Mouse (Mus musculus) testis, adult 2 months (tissue): ENCODE results near the gene Fam20a. TPM values are rescaled to one million over a fixed set of nuclear protein-coding genes. Genes with fewer than 3 reads are reported as not detected.

Experiments
- H3K27ac ChIP-seq: fragments of 200-500 bp; 2 replicates; pipeline ENCODE4 v1.5.1; 2012; ENCODE audit warnings: low read depth, low read length; ENCODE audit not compliant: control insufficient read depth, insufficient read depth
- H3K27me3 ChIP-seq: fragments of 200-500 bp; 2 replicates; pipeline ENCODE4 v1.6.1; 2012; ENCODE audit warnings: mild to moderate bottlenecking, low read length, moderate library complexity; ENCODE audit not compliant: control insufficient read depth, insufficient read depth
- H3K36me3 ChIP-seq: fragments of 200-500 bp; 2 replicates; pipeline ENCODE4 v1.6.1; 2012; ENCODE audit warnings: mild to moderate bottlenecking, low read length; ENCODE audit not compliant: control insufficient read depth, insufficient read depth
- H3K4me1 ChIP-seq: fragments of 200-500 bp; 2 replicates; pipeline ENCODE4 v1.6.1; 2012; ENCODE audit warnings: low read length; ENCODE audit not compliant: control insufficient read depth, insufficient read depth
- H3K4me3 ChIP-seq: fragments of 200-500 bp; 2 replicates; pipeline ENCODE4 v1.5.1; 2012; ENCODE audit warnings: low read depth, mild to moderate bottlenecking, low read length, moderate library complexity, mixed read lengths; ENCODE audit not compliant: control insufficient read depth
- CTCF ChIP-seq: fragments of 200-500 bp; IDR thresholded peaks from 2 replicates; pipeline ENCODE4 v1.5.1; 2012; ENCODE audit warnings: low read depth, mild to moderate bottlenecking, inconsistent platforms, low read length, moderate library complexity; ENCODE audit not compliant: control insufficient read depth, insufficient read depth, insufficient replicate concordance
- POLR2A ChIP-seq: fragments of 200-500 bp; IDR thresholded peaks from 2 replicates; pipeline ENCODE4 v1.6.1; 2012; ENCODE audit warnings: low read depth, mild to moderate bottlenecking, inconsistent platforms, low read length, moderate library complexity; ENCODE audit not compliant: control insufficient read depth
- polyA plus RNA-seq: library from polyadenylated mRNA; depleted of rRNA; stranded (reverse); fragments of >200 nt; gene quantifications from 2 replicates; pipeline ENCODE4 v1.2.3, GENCODE M21; 2012; rRNA removed

The Fam20a gene
- polyA plus RNA-seq: 98.0 and 99.4 TPM in 2 replicates

DNA sequence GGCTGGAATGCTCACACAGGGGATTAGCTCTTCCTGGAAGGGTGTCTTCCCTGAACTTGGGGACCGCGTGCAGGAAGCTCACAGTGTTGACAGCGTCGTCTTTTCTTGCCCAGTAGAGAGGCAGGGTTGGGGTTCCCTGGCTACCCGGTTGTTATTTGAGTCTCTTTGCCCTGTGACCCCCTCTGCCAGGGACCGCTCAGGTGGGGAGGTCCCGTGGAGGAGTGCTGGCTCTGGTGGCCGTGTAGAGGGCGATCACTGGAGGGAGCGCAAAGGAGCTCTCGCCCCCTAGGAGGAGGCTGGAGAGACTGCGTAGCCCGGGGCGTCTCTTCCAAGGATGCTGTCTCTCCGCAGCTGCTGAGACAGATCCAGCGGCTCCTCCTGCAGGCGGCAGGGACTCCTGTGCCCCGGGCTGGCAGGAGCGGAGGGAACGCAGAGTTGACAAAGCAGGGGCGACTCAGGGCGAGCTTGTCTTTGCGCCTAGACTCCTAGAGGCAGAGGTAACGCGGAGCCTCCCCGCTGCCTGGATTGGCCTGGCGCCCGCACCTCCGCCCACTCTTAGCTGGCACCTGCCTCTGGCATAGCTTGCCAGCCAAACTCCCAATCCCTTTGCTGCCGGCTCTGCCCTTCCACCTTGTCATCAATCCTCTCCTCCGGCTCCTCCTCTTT lies at the start of gene Fam20a:
Gene Fam20a (minus strand): TSS at position 499 of the 666 bp plus-strand sequence.
- H3K4me1 ChIP-seq: no peaks in the 10 kb centered on the region; the same call in 1 of the 2 replicates
- no peaks in the 10 kb centered on the region for H3K27me3 ChIP-seq
- TF ChIP-seq POLR2A (no peak), CTCF (no peak)
- no peaks in the 10 kb centered on the region for H3K36me3 ChIP-seq
- peak within 1 kb of the TSS; percentile 44 for H3K4me3 ChIP-seq
- H3K27ac ChIP-seq: no peak within 1 kb of the TSS

DNA sequence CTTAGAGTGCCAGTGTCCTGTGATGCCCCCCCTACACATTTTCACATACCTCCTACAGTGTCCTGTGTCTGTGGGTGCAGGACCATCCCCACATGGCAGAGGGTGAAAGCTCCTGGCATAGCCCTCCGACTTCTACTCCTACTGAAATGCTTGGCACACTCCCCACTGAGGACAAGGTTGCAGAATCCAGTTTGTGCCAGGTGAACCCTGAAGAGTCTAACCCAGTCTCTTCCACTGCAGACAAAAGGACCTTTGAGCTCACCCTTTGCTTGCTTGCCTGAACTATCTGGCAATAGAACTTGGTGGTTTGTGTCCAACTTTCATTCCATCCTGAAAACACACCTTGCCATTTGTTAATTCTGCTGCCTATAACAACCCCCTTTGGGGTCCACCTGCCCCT lies 49.3 kb upstream of the Fam20a start:
- H3K27me3 ChIP-seq: no peaks in the 10 kb centered on the region
- H3K36me3 ChIP-seq: no peaks in the 10 kb centered on the region
- no peaks in the 10 kb centered on the region for H3K4me1 ChIP-seq
- TF ChIP-seq POLR2A: no peak
- no peak overlapping the region for H3K27ac ChIP-seq
- H3K4me3 ChIP-seq: no peak overlapping the region

DNA sequence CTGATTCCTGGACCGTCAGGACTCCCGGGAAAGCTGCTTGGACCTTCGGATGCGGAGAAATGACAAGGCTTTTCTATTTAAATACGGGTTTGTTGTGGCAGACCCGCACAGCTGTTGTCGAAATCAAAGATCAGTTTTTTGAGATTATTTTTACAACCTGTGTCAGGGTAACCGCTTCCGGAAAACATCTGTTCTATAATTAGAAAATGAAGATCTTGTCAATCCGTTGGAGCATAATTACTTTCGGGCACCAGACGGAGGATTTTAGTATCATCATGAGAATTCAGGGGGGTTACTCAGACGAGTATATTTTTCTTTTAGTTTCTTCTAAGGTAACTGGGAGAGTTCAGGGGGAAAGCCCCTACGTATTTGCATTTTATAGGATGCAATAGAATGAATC lies 48.1 kb upstream of the Fam20a start:
- no peak overlapping the region for H3K4me3 ChIP-seq
- H3K36me3 ChIP-seq: no peaks in the 10 kb centered on the region
- TF ChIP-seq CTCF (no peak), POLR2A (no peak)
- no peak overlapping the region for H3K27ac ChIP-seq
- H3K4me1 ChIP-seq: no peaks in the 10 kb centered on the region
- H3K27me3 ChIP-seq: no peaks in the 10 kb centered on the region

DNA sequence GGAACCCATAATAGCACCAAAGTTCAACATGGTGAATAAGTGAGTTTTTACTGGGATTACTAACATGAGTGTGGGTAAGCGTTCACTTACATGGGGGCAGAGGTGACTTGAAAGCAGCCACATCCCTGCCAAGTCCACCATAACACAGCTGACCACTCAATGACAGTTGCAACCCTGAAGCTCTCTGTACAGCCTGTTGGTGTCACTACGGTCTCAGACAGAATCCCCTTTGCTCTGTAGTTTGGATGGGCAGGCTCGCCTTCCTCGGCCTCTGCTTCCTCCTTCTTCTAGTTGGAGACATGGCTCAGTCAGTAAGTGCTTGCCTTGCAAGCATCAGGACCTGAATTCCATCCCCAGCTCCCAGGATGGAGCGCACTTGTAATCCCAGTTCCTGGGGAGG lies 47.0 kb upstream of the Fam20a start:
- Histone ChIP-seq H3K27me3 (no peaks in the 10 kb centered on the region), H3K4me3 (no peak overlapping the region), H3K36me3 (no peaks in the 10 kb centered on the region), H3K27ac (no peak overlapping the region), H3K4me1 (no peaks in the 10 kb centered on the region)
- TF ChIP-seq CTCF (no peak), POLR2A (no peak)

DNA sequence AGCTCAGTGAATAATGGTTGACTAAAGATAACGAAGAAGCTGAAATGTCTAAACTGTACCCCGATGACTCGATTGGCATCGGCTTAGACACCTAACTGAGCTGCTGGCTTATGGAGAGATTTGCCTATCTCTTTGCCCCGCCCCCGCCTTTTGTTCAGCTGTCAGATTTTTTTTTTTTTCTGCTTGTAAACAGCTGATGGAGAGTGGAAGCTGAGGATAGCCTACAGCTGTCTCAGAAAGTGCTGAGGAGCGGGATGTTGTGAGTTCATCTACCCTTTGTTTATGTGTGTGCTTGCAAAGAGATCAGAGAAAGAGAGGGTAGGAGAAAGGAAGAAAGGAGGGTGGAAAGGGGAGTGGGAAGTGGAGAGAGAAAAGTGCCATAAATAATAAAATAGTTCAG lies 38.0 kb upstream of the Fam20a start:
- Histone ChIP-seq H3K4me1 (no peaks in the 10 kb centered on the region), H3K36me3 (no peaks in the 10 kb centered on the region), H3K27me3 (no peaks in the 10 kb centered on the region), H3K27ac (no peak overlapping the region), H3K4me3 (no peak overlapping the region)
- TF ChIP-seq POLR2A: no peak
- no peak for TF ChIP-seq CTCF

DNA sequence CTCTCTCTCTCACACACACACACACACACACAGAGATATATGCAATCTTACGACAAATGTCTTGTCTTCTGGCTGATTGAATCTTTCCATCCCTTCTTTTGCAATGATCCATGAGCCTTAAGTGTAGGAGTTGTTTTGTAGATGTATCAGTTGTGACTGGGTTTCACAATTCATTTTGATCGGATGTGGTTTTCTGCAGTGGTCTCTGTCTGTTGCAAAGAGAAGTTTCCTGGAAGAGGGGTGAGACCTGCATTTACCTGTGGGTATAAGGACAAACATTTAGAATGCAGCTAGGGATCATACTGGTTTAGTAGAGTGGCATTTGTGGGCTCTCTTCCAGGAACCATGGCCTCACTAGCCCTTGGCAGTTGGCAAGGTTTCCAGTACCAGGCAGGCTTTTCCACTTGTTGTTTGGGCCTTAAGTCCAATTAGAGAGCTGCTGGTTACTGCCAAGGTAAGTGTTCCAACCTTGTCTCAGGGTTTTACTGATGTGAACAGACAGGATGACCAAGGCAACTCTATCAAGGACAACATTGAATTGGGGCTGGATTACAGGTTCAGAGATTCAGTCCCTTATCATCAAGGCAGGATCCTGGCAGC lies 36.6 kb upstream of the Fam20a start:
- H3K27me3 ChIP-seq: no peaks in the 10 kb centered on the region
- no peaks in the 10 kb centered on the region for H3K4me1 ChIP-seq
- H3K4me3 ChIP-seq: no peak overlapping the region
- H3K36me3 ChIP-seq: no peaks in the 10 kb centered on the region
- H3K27ac ChIP-seq: no peak overlapping the region
- TF ChIP-seq POLR2A: no peak
- TF ChIP-seq CTCF: no peak

DNA sequence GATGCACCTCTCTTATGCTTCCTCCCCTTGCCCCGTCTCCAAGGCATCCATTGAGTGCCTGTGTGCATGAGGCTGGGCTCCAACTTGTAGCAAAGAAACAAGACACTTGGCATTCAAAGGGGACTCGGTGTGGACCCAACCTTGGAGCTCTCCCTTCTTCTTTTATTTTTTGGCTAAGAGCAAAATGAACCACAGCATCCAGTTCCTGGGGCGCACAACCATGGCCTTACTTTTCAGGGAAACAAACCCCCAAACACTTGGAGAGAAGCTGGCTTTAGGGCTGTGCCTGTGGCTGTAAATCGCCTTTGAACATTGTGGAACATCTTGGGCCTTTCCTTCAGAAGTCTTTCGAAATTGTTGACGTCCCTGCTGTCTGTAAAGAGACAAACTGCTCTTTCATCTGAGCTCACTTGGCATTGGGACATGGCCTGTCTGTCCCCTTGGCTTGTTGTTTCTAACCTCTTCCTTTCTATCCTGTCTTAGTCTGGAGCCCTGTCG lies 32.1 kb upstream of the Fam20a start:
- no peaks in the 10 kb centered on the region for H3K36me3 ChIP-seq
- H3K4me3 ChIP-seq: no peak overlapping the region
- H3K27ac ChIP-seq: no peak overlapping the region
- no peaks in the 10 kb centered on the region for H3K4me1 ChIP-seq
- no peaks in the 10 kb centered on the region for H3K27me3 ChIP-seq
- no peak for TF ChIP-seq POLR2A
- no peak for TF ChIP-seq CTCF
